In genomic region chr4:143305987-143306772, GRCm38 (mm10) we compare ENCODE assay signal across 24 mouse cellular contexts. TPM values are rescaled to one million over a fixed set of nuclear protein-coding genes. Genes with fewer than 3 reads are reported as not detected.
DNase-seq lines count a peak whose midpoint lies in the region; ATAC-seq lines count a peak whose summit lies in the region.
"Had no signal": no experiment of that assay in that cellular context is flagged by ENCODE, and none has a peak within 500 bp of the region (broad histone marks: within the 10 kb centered on the region; RNA-seq: fewer than 3 reads in every experiment).

No protein-coding gene starts in this region.

- H3K27me3 ChIP-seq in embryonic facial prominence, embryonic 11.5 days (ENCODE audit: control insufficient read depth, insufficient read depth, low read length) = no peaks in the 10 kb centered on the region
- peaks cover 16% of the 10 kb centered on the region for H3K27me3 ChIP-seq in embryonic facial prominence, embryonic 10.5 days (replicated peaks; ENCODE audit: low read depth, poor library complexity, severe bottlenecking)
- 0 out of 2 replicates have a peak, but pooled peaks cover 3% of the 10 kb centered on the region for H3K27me3 ChIP-seq in midbrain, embryonic 13.5 days
- H3K27me3 ChIP-seq in midbrain, embryonic 16.5 days (ENCODE audit: control insufficient read depth, insufficient read depth, low read depth, low read length) = no peaks in the 10 kb centered on the region
- H3K27me3 ChIP-seq: embryonic facial prominence, embryonic 13.5 days; hindbrain, embryonic 15.5 days; neural tube, embryonic 13.5 days had no signal

- ATAC-seq in embryonic facial prominence, embryonic 11.5 days (replicated peaks; ENCODE audit: insufficient number of reproducible peaks, low FRiP score, low TSS enrichment, low read depth) = no peak
- 0 out of 2 replicates have a peak, but pooled peaks have one; percentile 40 for ATAC-seq in midbrain, embryonic 13.5 days
- no peak for ATAC-seq in midbrain, embryonic 16.5 days

- H3K4me2 ChIP-seq in embryonic facial prominence, embryonic 11.5 days (ENCODE audit: low read depth, low read length) = no peak overlapping the region
- no peak overlapping the region for H3K4me2 ChIP-seq in midbrain, embryonic 13.5 days (replicated peaks)
- no peak overlapping the region for H3K4me2 ChIP-seq in midbrain, embryonic 16.5 days (ENCODE audit: low read length)
- H3K4me2 ChIP-seq: embryonic facial prominence, embryonic 13.5 days; heart, embryonic 12.5 days; hindbrain, embryonic 15.5 days; neural tube, embryonic 13.5 days had no signal

- WGBS in embryonic facial prominence, embryonic 11.5 days = 77% methylated on average over 5 of the region's 5 CpGs
- 76% methylated on average over 5 of the region's 5 CpGs for WGBS in embryonic facial prominence, embryonic 10.5 days
- WGBS in midbrain, embryonic 13.5 days = 63% methylated on average over 5 of the region's 5 CpGs
- WGBS in midbrain, embryonic 16.5 days = 60% methylated on average over 5 of the region's 5 CpGs

- H3K4me3 ChIP-seq in embryonic facial prominence, embryonic 11.5 days (ENCODE audit: low read depth, low read length) = no peak overlapping the region
- H3K4me3 ChIP-seq in embryonic facial prominence, embryonic 10.5 days = no peak overlapping the region
- H3K4me3 ChIP-seq in midbrain, embryonic 13.5 days (replicated peaks) = no peak overlapping the region
- H3K4me3 ChIP-seq in midbrain, embryonic 16.5 days (ENCODE audit: low read depth, low read length) = no peak overlapping the region
- H3K4me3 ChIP-seq: embryonic facial prominence, embryonic 13.5 days; heart, embryonic 12.5 days; hindbrain, embryonic 15.5 days; megakaryocyte, embryonic 14.5 days; neural tube, embryonic 13.5 days had no signal

- no peaks in the 10 kb centered on the region for H3K9me3 ChIP-seq in embryonic facial prominence, embryonic 11.5 days (replicated peaks; ENCODE audit: control insufficient read depth, low read length)
- H3K9me3 ChIP-seq in embryonic facial prominence, embryonic 10.5 days = no peaks in the 10 kb centered on the region
- H3K9me3 ChIP-seq in midbrain, embryonic 13.5 days = no peaks in the 10 kb centered on the region
- no peaks in the 10 kb centered on the region for H3K9me3 ChIP-seq in midbrain, embryonic 16.5 days (replicated peaks; ENCODE audit: control insufficient read depth, low read length, poor library complexity, severe bottlenecking)
- H3K9me3 ChIP-seq: embryonic facial prominence, embryonic 13.5 days; hindbrain, embryonic 15.5 days; megakaryocyte, embryonic 14.5 days; neural tube, embryonic 13.5 days had no signal

- no peaks in the 10 kb centered on the region for H3K4me1 ChIP-seq in embryonic facial prominence, embryonic 11.5 days (ENCODE audit: control insufficient read depth, insufficient read depth, low read length)
- H3K4me1 ChIP-seq in embryonic facial prominence, embryonic 10.5 days = peaks cover 17% of the 10 kb centered on the region
- H3K4me1 ChIP-seq in midbrain, embryonic 13.5 days (replicated peaks) = peaks cover 4% of the 10 kb centered on the region; the same call in 1 of the 2 replicates
- peaks cover 3% of the 10 kb centered on the region; the same call in 1 of the 2 replicates for H3K4me1 ChIP-seq in midbrain, embryonic 16.5 days (ENCODE audit: control insufficient read depth, insufficient read depth, low read length)
- H3K4me1 ChIP-seq: embryonic facial prominence, embryonic 13.5 days; heart, embryonic 12.5 days; hindbrain, embryonic 15.5 days; megakaryocyte, embryonic 14.5 days had no signal

- H3K36me3 ChIP-seq in embryonic facial prominence, embryonic 11.5 days (replicated peaks; ENCODE audit: control insufficient read depth, insufficient read depth, low read depth, low read length) = no peaks in the 10 kb centered on the region
- 0 out of 2 replicates have a peak, but pooled peaks cover 10% of the 10 kb centered on the region for H3K36me3 ChIP-seq in embryonic facial prominence, embryonic 10.5 days (replicated peaks)
- H3K36me3 ChIP-seq in midbrain, embryonic 13.5 days = no peaks in the 10 kb centered on the region
- H3K36me3 ChIP-seq in midbrain, embryonic 16.5 days (ENCODE audit: control insufficient read depth, insufficient read depth, low read length) = no peaks in the 10 kb centered on the region
- H3K36me3 ChIP-seq: embryonic facial prominence, embryonic 13.5 days; heart, embryonic 12.5 days; hindbrain, embryonic 15.5 days; neural tube, embryonic 13.5 days had no signal

- peak; percentile 32 for DNase-seq in embryonic facial prominence, embryonic 11.5 days (ENCODE audit: low spot score)
- no peak for DNase-seq in embryonic facial prominence, embryonic 10.5 days (ENCODE audit: low spot score)
- peak; percentile 28 for DNase-seq in brain, adult 2 months (ENCODE audit: low read depth, low spot score)
- DNase-seq in cerebellum, adult 11 months = no peak
- DNase-seq in layer of hippocampus, postnatal 36 days = no peak
- DNase-seq: adrenal gland, postnatal 10 days; cerebellum, adult 11-12 months; cerebellum, postnatal 14 days; heart, adult 11 months; heart, postnatal 14 days; kidney, adult 11 months; lung, postnatal 10 days; right cerebral cortex, adult 18-20 months; thymus, postnatal 14 days had no signal

- no peak overlapping the region for H3K9ac ChIP-seq in embryonic facial prominence, embryonic 11.5 days (replicated peaks; ENCODE audit: low read length)
- no peak overlapping the region for H3K9ac ChIP-seq in midbrain, embryonic 13.5 days (replicated peaks)
- no peak overlapping the region for H3K9ac ChIP-seq in midbrain, embryonic 16.5 days (ENCODE audit: low read depth, low read length)
- H3K9ac ChIP-seq: embryonic facial prominence, embryonic 13.5 days; heart, embryonic 12.5 days; hindbrain, embryonic 15.5 days; liver, embryonic 14.5 days; neural tube, embryonic 13.5 days had no signal

- no peak overlapping the region for H3K27ac ChIP-seq in embryonic facial prominence, embryonic 11.5 days (replicated peaks; ENCODE audit: low read depth, low read length)
- H3K27ac ChIP-seq in embryonic facial prominence, embryonic 10.5 days (replicated peaks) = no peak overlapping the region
- H3K27ac ChIP-seq in midbrain, embryonic 13.5 days = no peak overlapping the region
- H3K27ac ChIP-seq in midbrain, embryonic 16.5 days (ENCODE audit: low read length) = no peak overlapping the region
- H3K27ac ChIP-seq: embryonic facial prominence, embryonic 13.5 days; hindbrain, embryonic 15.5 days; liver, embryonic 14.5 days; neural tube, embryonic 13.5 days had no signal

RNA-seq across cellular contexts. Expression of gene Pdpn, which starts 6.8 kb away (rescaled TPM):
- 44.9 and 46.9 TPM in 2 replicates for polyA plus RNA-seq in embryonic facial prominence, embryonic 11.5 days (2014; fragmentation: Nextera tagmentation; extraction: Ambion mirVana)
- 38.0 and 43.0 TPM in 2 replicates for polyA plus RNA-seq in embryonic facial prominence, embryonic 10.5 days (2016; fragmentation: Nextera tagmentation; extraction: Ambion mirVana)
- polyA plus RNA-seq in midbrain, embryonic 13.5 days (2015; fragmentation: Nextera tagmentation; extraction: Ambion mirVana) = 70.8 and 72.5 TPM in 2 replicates
- 36.1 and 40.2 TPM in 2 replicates for polyA plus RNA-seq in midbrain, embryonic 16.5 days (2015; fragmentation: Nextera tagmentation; extraction: Ambion mirVana)
- 10 to 100 TPM; 17.7 to 18.9 TPM for total RNA-seq in layer of hippocampus, postnatal 36 days (2021)

RNA-seq across cellular contexts. Expression of gene Lrrc38, which starts 43.4 kb away (rescaled TPM):
- polyA plus RNA-seq in embryonic facial prominence, embryonic 11.5 days (2014; fragmentation: Nextera tagmentation; extraction: Ambion mirVana) = 0.11 and 0.14 TPM in 2 replicates
- polyA plus RNA-seq in embryonic facial prominence, embryonic 10.5 days (2016; fragmentation: Nextera tagmentation; extraction: Ambion mirVana) = 0.10 TPM in 1 of 2 replicates, not detected in the other
- 0.19 and 0.28 TPM in 2 replicates for polyA plus RNA-seq in midbrain, embryonic 13.5 days (2015; fragmentation: Nextera tagmentation; extraction: Ambion mirVana)
- 0.40 and 0.52 TPM in 2 replicates for polyA plus RNA-seq in midbrain, embryonic 16.5 days (2015; fragmentation: Nextera tagmentation; extraction: Ambion mirVana)
- 1 to 10 TPM; 1.2 TPM for total RNA-seq in layer of hippocampus, postnatal 36 days (2021)
- polyA plus RNA-seq: embryonic facial prominence, embryonic 13.5 days; heart, embryonic 12.5 days; large intestine, adult 2 months; liver, embryonic 14.5 days; small intestine, adult 2 months had no signal

Comparison
In these comparisons a context has a peak if more than half of its experiments do, and no peak if none do; other contexts are left out.
1. DNase-seq: peak in embryonic facial prominence, embryonic 11.5 days (single experiment) and brain, adult 2 months (single experiment); none in embryonic facial prominence, embryonic 10.5 days (single experiment), cerebellum, adult 11 months (single experiment) and layer of hippocampus, postnatal 36 days (0 of 2).